Mouse (Mus musculus) CD4-positive naive resting alpha-beta T cell, adult 57 days (primary cell): ENCODE data around the gene Kif24. TPM values are rescaled to one million over a fixed set of nuclear protein-coding genes. Genes with fewer than 3 reads are reported as not detected.

Experiments
- total RNA-seq: library from RNA; stranded (reverse); gene quantifications from one replicate; pipeline ENCODE4 v1.2.4, GENCODE M21; 2023

Kif24 gene
- total RNA-seq: 0.95 TPM

DNA sequence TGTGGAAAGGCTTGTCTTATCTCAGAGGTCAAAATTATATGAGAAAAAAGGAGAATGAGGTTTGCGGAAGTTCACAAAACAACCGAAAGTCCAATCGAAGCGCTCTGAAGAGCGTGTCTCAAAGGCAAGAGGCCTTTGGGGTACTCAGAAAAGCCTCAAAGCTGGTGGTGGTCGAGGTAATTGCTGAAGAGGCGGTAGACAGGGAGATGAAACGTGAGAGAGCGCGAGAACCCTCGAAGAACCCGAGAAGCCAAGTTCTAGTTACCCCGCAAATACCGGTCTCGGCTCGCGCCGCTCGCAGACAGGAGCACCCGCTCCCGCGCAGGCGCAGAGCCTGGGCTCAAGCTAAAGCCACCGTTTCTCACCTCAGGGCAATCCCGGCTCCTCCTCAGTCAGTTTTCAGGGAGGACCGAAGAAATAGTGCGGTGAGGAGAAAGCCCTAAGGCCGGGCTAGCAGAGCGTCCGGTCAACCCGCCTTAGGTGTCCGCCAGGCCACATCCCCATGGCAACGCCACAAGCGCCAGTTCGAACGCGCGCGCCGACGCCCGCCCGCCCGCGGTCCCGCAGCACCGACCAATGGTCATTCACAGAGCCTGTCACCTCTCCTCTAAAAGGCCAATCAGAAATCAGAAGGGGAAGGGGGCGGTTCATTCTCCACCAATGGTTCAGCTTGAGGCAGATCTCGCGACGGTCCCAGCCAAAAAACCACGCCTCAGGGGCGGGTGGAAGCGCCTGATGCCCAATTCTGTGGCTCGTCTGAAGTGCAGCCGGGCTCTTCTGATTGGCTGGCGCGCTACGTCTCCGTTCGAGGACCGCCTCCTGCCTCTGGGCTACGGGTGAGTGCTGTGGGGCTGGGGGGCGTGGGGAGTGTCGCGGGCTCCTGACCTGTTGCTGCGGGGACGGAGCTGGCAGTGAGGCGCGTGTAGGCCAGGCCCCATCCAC is at the start of gene Kif24, which contains the start of gene Nudt2:
Gene Kif24 (minus strand): TSS at position 543 of the 942 bp plus-strand sequence.
Gene Nudt2 (plus strand): TSS at position 807 of the 942 bp plus-strand sequence.

DNA sequence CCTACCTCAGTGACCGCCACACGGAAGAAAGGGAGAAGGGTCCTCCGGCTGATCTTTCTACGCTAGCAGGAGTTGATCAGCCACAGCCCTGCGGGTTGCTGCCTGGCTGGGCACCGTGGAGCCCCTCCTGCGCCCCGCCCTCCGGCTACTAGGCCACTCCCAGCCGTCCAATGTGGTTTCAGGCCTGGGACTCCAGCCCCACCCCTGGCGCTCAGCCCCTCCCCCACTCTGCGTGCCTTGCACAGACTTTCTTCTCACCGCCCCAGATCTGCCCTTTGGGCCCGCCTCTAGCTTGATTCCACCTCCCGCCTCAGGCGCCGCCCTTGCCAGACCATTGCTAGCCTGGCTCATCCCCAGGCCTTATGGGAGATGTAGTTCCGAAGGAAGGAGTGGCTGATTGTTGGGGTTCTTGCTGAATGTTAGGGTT is 38.3 kb upstream of the Kif24 start, which contains the start of gene AI464131:
Gene AI464131 (minus strand): TSS at position 91 of the 427 bp plus-strand sequence.

GRCm38 (mm10) chr4:41348584-41349198 is 116.0 kb downstream of the Kif24 start, which contains the start of gene Ubap1:
TSS of gene Ubap1 (plus strand) at chr4:41348996.

Other genes starting within 250 kb of the Kif24 start
- 75.7 TPM for gene Ubap2, start 189.7 kb downstream of the Kif24 start, total RNA-seq
- 32.9 TPM for gene Dcaf12, start 150.0 kb downstream of the Kif24 start, total RNA-seq
- 45.2 TPM for gene Ubap1, start 115.9 kb downstream of the Kif24 start, total RNA-seq
- gene Nudt2, start 264 bp upstream of the Kif24 start, total RNA-seq: 6.8 TPM
- gene AI464131, start 38.2 kb upstream of the Kif24 start, total RNA-seq: not detected
- not detected for gene 1110017D15Rik, start 52.4 kb upstream of the Kif24 start, total RNA-seq
- gene Fam219a, start 104.7 kb upstream of the Kif24 start, total RNA-seq: 8.5 TPM
- not detected for gene Dnaic1, start 104.9 kb upstream of the Kif24 start, total RNA-seq
- not detected for gene Enho, start 175.4 kb upstream of the Kif24 start, total RNA-seq
- gene Cntfr, start 232.2 kb upstream of the Kif24 start, total RNA-seq: not detected
- 17.7 TPM for gene Il11ra1, start 235.1 kb upstream of the Kif24 start, total RNA-seq
- 43.4 TPM for gene Rpp25l, start 248.6 kb upstream of the Kif24 start, total RNA-seq